Mouse (Mus musculus): ENCODE measurements around the gene Triobp. TPM values are rescaled to one million over a fixed set of nuclear protein-coding genes. Genes with fewer than 3 reads are reported as not detected.

Gene Triobp
- total and polyA plus RNA-seq, 2 experiments from 2014 or later = 19.1 to 45.3 TPM

DNA sequence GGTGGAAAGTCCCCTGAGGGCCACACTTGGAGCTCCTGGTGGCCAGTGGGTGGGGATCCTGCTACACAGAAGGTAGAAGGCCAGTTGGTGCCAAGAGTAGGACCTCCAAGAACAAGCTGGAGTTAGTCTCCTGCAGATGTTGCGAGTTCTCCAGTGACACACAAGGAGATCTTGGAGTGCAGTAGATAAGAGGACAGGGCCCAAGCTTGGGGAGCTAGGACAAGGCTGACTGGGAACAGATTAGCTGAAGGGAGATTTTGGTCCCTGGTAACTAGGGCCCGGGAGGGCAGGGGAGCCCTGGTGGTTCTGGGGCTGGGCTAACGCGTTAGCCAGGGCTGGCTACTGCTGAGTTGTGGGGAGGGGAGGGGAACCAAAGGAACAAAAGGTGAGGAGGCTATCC is 48.4 kb downstream of the Triobp start:
- H3K9me3 ChIP-seq (replicated peaks; ENCODE audit: control insufficient read depth, low read length) = no peaks in the 10 kb centered on the region
- WGBS = 84% methylated on average over 4 of the region's 4 CpGs
- TF ChIP-seq CTCF (IDR thresholded peaks at IDR 0.05; ENCODE audit: low read depth) = no peak
- no peak for TF ChIP-seq EP300 (IDR thresholded peaks at IDR 0.05; ENCODE audit: low read depth)
- no peak overlapping the region for H3K4me3 ChIP-seq (ENCODE audit: low read depth, low read length)
- no peak overlapping the region for H3K9ac ChIP-seq (replicated peaks; ENCODE audit: low read depth, low read length)
- ATAC-seq (ENCODE audit: insufficient read depth, low read depth) (no peak), DNase-seq (ENCODE audit: low spot score) (no peak)
- no peak overlapping the region for H3K4me2 ChIP-seq (ENCODE audit: low read depth, low read length)
- H3K4me1 ChIP-seq (ENCODE audit: control insufficient read depth, insufficient read depth) = no peaks in the 10 kb centered on the region
- peaks cover 71% of the 10 kb centered on the region for H3K36me3 ChIP-seq (replicated peaks; ENCODE audit: control insufficient read depth, insufficient read depth, low read length)
- no peaks in the 10 kb centered on the region for H3K27me3 ChIP-seq (ENCODE audit: control insufficient read depth, insufficient read depth, low read length)
- no peak overlapping the region for H3K27ac ChIP-seq (ENCODE audit: low read depth)

DNA sequence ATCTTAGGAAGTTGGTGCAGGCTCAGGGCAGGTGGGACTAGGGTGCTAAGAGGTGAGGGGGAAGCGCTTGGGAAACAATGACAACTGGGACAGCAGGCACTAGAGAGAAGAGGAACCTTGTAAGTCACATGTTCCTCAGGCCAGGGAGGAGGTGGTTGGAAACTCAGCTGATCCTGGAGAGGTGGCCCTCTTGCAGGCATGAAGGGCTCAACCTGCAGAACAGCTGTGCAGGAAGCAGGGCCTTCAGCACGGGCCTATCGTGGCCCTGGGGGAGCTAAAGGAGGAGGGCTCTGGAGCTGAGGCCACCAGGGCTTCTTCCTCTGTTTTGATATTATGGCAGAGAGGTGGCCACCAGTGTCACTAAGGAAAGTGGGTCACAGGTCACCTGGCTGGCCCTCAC is 49.1 kb downstream of the Triobp start:
- Histone ChIP-seq H3K36me3 (replicated peaks; ENCODE audit: control insufficient read depth, insufficient read depth, low read length) (peaks cover 71% of the 10 kb centered on the region), H3K27ac (ENCODE audit: low read depth) (no peak overlapping the region), H3K4me2 (ENCODE audit: low read depth, low read length) (no peak overlapping the region), H3K4me1 (ENCODE audit: control insufficient read depth, insufficient read depth) (no peaks in the 10 kb centered on the region), H3K27me3 (ENCODE audit: control insufficient read depth, insufficient read depth, low read length) (no peaks in the 10 kb centered on the region), H3K9ac (replicated peaks; ENCODE audit: low read depth, low read length) (no peak overlapping the region), H3K4me3 (ENCODE audit: low read depth, low read length) (no peak overlapping the region), H3K9me3 (replicated peaks; ENCODE audit: control insufficient read depth, low read length) (no peaks in the 10 kb centered on the region)
- 63% methylated on average over 3 of the region's 3 CpGs for WGBS
- DNase-seq (ENCODE audit: low spot score) (no peak), ATAC-seq (ENCODE audit: insufficient read depth, low read depth) (no peak)
- TF ChIP-seq EP300 (IDR thresholded peaks at IDR 0.05; ENCODE audit: low read depth) (no peak), CTCF (IDR thresholded peaks at IDR 0.05; ENCODE audit: low read depth) (no peak)

DNA sequence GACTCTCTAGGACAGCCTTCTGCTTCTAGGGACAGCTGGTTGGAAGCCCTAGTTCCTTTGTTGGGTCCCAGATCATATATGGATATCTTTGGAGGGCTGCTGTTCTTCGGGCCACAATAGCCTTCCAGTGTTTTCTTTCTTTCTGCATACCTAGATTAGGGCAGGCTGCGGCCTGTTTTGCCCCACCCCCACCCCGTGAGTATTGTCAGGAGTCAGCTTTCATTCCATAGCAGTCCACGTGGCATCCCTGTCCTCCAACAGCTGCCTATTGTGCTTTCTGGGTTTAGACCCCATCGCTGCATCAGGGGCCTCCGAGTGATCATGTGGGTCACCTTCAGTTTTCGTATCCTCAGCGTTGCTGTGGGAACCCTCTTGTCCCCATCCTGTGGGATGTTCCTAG is 50.8 kb downstream of the Triobp start:
- DNase-seq (ENCODE audit: low spot score) (peak; percentile 22), ATAC-seq (ENCODE audit: insufficient read depth, low read depth) (peak; percentile 58; the same call in 1 of the 2 replicates)
- peak overlapping the region; percentile 44 for H3K27ac ChIP-seq (ENCODE audit: low read depth)
- WGBS = 35% methylated on average over 8 of the region's 8 CpGs
- no peaks in the 10 kb centered on the region for H3K4me1 ChIP-seq (ENCODE audit: control insufficient read depth, insufficient read depth)
- no peak for TF ChIP-seq EP300 (IDR thresholded peaks at IDR 0.05; ENCODE audit: low read depth)
- TF ChIP-seq CTCF (IDR thresholded peaks at IDR 0.05; ENCODE audit: low read depth) = no peak
- no peak overlapping the region for H3K4me2 ChIP-seq (ENCODE audit: low read depth, low read length)
- H3K9me3 ChIP-seq (replicated peaks; ENCODE audit: control insufficient read depth, low read length) = no peaks in the 10 kb centered on the region
- peaks cover 71% of the 10 kb centered on the region for H3K36me3 ChIP-seq (replicated peaks; ENCODE audit: control insufficient read depth, insufficient read depth, low read length)
- H3K27me3 ChIP-seq (ENCODE audit: control insufficient read depth, insufficient read depth, low read length) = no peaks in the 10 kb centered on the region
- H3K9ac ChIP-seq (replicated peaks; ENCODE audit: low read depth, low read length) = peak overlapping the region; percentile 35; the same call in 1 of the 2 replicates
- H3K4me3 ChIP-seq (ENCODE audit: low read depth, low read length) = no peak overlapping the region

DNA sequence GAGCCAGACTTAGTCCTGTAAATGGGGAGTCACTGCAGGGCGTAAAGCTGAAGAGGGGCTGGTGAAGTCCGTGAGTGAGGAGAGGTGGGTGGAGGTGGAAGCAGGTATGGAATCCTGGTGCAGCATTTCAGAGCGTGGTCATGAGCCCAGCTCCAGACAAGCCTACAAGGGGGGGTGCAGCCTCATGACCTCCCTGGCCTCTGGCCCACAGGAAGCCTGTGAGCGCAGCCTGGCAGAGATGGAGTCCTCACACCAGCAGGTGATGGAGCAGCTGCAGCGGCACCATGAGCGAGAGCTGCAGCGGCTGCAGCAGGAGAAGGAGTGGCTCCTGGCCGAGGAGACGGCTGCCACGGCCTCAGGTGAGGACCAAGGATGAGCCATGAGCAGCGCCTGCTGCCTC is 52.1 kb downstream of the Triobp start:
- H3K9ac ChIP-seq (replicated peaks; ENCODE audit: low read depth, low read length) = no peak overlapping the region
- no peaks in the 10 kb centered on the region for H3K27me3 ChIP-seq (ENCODE audit: control insufficient read depth, insufficient read depth, low read length)
- H3K4me2 ChIP-seq (ENCODE audit: low read depth, low read length) = no peak overlapping the region
- WGBS = 81% methylated on average over 11 of the region's 11 CpGs
- H3K4me3 ChIP-seq (ENCODE audit: low read depth, low read length) = no peak overlapping the region
- no peak for TF ChIP-seq CTCF (IDR thresholded peaks at IDR 0.05; ENCODE audit: low read depth)
- TF ChIP-seq EP300 (IDR thresholded peaks at IDR 0.05; ENCODE audit: low read depth) = no peak
- H3K9me3 ChIP-seq (replicated peaks; ENCODE audit: control insufficient read depth, low read length) = no peaks in the 10 kb centered on the region
- peaks cover 71% of the 10 kb centered on the region for H3K36me3 ChIP-seq (replicated peaks; ENCODE audit: control insufficient read depth, insufficient read depth, low read length)
- DNase-seq (ENCODE audit: low spot score) = no peak
- ATAC-seq (ENCODE audit: insufficient read depth, low read depth) = no peak
- no peaks in the 10 kb centered on the region for H3K4me1 ChIP-seq (ENCODE audit: control insufficient read depth, insufficient read depth)
- no peak overlapping the region for H3K27ac ChIP-seq (ENCODE audit: low read depth)

DNA sequence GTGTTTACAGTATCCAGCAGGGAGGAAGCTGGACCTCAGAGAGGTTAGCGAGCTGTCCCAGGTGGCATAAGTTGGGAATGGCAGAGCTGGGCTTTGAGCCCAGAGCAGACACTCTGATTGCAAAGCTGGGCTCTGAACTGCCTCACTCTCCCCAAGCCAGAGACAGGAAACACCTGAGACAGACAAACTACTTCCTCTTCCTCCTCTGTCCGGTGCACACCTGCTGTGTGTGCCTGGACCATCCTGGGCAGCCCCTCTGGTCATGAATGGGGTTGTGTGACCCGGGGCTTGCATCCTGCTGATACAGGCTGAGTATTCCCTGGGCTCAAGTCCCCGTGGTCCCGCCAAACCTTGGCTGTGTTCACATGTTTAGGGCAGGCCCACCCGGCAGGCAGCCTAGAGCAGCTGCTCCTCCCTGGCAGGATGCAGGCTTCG is 52.9 kb downstream of the Triobp start:
- 70% methylated on average over 6 of the region's 7 CpGs for WGBS
- Histone ChIP-seq H3K27me3 (ENCODE audit: control insufficient read depth, insufficient read depth, low read length) (no peaks in the 10 kb centered on the region), H3K36me3 (replicated peaks; ENCODE audit: control insufficient read depth, insufficient read depth, low read length) (peaks cover 71% of the 10 kb centered on the region), H3K27ac (ENCODE audit: low read depth) (no peak overlapping the region), H3K4me1 (ENCODE audit: control insufficient read depth, insufficient read depth) (no peaks in the 10 kb centered on the region), H3K4me3 (ENCODE audit: low read depth, low read length) (no peak overlapping the region), H3K9me3 (replicated peaks; ENCODE audit: control insufficient read depth, low read length) (no peaks in the 10 kb centered on the region), H3K9ac (replicated peaks; ENCODE audit: low read depth, low read length) (no peak overlapping the region), H3K4me2 (ENCODE audit: low read depth, low read length) (no peak overlapping the region)
- no peak for TF ChIP-seq EP300 (IDR thresholded peaks at IDR 0.05; ENCODE audit: low read depth)
- TF ChIP-seq CTCF (IDR thresholded peaks at IDR 0.05; ENCODE audit: low read depth) = no peak
- ATAC-seq (ENCODE audit: insufficient read depth, low read depth) = no peak
- DNase-seq (ENCODE audit: low spot score) = no peak

DNA sequence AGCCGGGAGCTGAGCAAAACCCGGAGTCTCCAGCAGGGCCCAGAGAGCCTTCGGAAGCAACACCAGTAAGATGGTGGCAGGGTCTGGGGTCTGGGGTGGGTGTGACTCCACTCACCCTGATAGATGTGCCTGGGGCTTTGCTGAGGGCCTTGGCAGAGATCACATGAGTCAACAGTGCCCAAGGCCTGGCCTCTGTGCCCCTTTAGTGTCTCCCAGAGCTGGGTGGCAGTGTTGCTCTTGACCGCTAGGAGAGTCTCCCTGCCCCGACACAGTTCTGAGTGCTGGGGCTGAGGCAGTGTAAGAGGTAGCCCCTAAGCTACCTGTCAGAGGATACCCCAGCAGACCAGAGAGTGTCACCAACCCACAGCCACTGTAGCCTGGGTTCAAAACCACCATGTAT is 54.0 kb downstream of the Triobp start:
- ATAC-seq (ENCODE audit: insufficient read depth, low read depth) (no peak), DNase-seq (ENCODE audit: low spot score) (no peak)
- Histone ChIP-seq H3K27me3 (ENCODE audit: control insufficient read depth, insufficient read depth, low read length) (no peaks in the 10 kb centered on the region), H3K9me3 (replicated peaks; ENCODE audit: control insufficient read depth, low read length) (no peaks in the 10 kb centered on the region), H3K36me3 (replicated peaks; ENCODE audit: control insufficient read depth, insufficient read depth, low read length) (peaks cover 72% of the 10 kb centered on the region), H3K4me2 (ENCODE audit: low read depth, low read length) (no peak overlapping the region), H3K4me1 (ENCODE audit: control insufficient read depth, insufficient read depth) (no peaks in the 10 kb centered on the region), H3K4me3 (ENCODE audit: low read depth, low read length) (no peak overlapping the region), H3K27ac (ENCODE audit: low read depth) (no peak overlapping the region), H3K9ac (replicated peaks; ENCODE audit: low read depth, low read length) (no peak overlapping the region)
- WGBS = 94% methylated on average over 5 of the region's 5 CpGs
- TF ChIP-seq EP300 (IDR thresholded peaks at IDR 0.05; ENCODE audit: low read depth) = no peak

Measured in heart, postnatal 0 days (tissue).